Mouse (Mus musculus): Measurements from ENCODE around the gene Spink2. TPM values are rescaled to one million over a fixed set of nuclear protein-coding genes. Genes with fewer than 3 reads are reported as not detected.
A peak's percentile ranks its signal among the peaks of the same experiment; 100 is the strongest.
"Not testable (repeated sequence)": the region's sequence is repeated elsewhere in the genome, so short reads cannot be mapped to it uniquely, and the experiment has no call there.

The Spink2 gene
- total RNA-seq, 2 experiments from 2014 or later, result not detected

- H3K27ac ChIP-seq, result no peak overlapping the region
- DNase-seq, result no peak
- intact Hi-C loops (cut with DNase I), result no loop called here
- no peak overlapping the region for H3K4me3 ChIP-seq
- no peak for TF ChIP-seq CTCF (IDR thresholded peaks at IDR 0.05)
Observed at GRCm38 (mm10) chr5:77234921-77235320, 23.6 kb upstream of the Spink2 start.

GRCm38 (mm10) chr5:77231863-77232262, 20.6 kb upstream of the Spink2 start:
- H3K4me3 ChIP-seq; intact Hi-C loops (cut with DNase I); H3K27ac ChIP-seq; DNase-seq: not testable (repeated sequence)

GRCm38 (mm10) chr5:77228986-77229385, 17.7 kb upstream of the Spink2 start:
- H3K27ac ChIP-seq, result no peak overlapping the region
- H3K4me3 ChIP-seq, result no peak overlapping the region
- TF ChIP-seq CTCF (IDR thresholded peaks at IDR 0.05), result peak; percentile 75
- DNase-seq, result no peak
- intact Hi-C loops (cut with DNase I), result no loop called here

- intact Hi-C loops (cut with DNase I), result no loop called here
- Histone ChIP-seq H3K27ac (no peak overlapping the region), H3K4me3 (no peak overlapping the region)
- peak; percentile 66 for TF ChIP-seq CTCF (IDR thresholded peaks at IDR 0.05)
- no peak for DNase-seq
Observed at GRCm38 (mm10) chr5:77223043-77223975, 12.0 kb upstream of the Spink2 start.

GRCm38 (mm10) chr5:77217724-77218123, 6.5 kb upstream of the Spink2 start:
- no peak overlapping the region for H3K4me3 ChIP-seq
- intact Hi-C loops (cut with DNase I), result loop anchor here (1.0 to 5.0 kb wide), 2 partner anchors 128 to 220 kb away; no protein-coding TSS in a partner anchor
- no peak for DNase-seq
- H3K27ac ChIP-seq, result no peak overlapping the region
- TF ChIP-seq CTCF (IDR thresholded peaks at IDR 0.05), result no peak

GRCm38 (mm10) chr5:77217211-77217610, 5.9 kb upstream of the Spink2 start:
- TF ChIP-seq CTCF (IDR thresholded peaks at IDR 0.05), result peak; percentile 84
- no peak overlapping the region for H3K4me3 ChIP-seq

GRCm38 (mm10) chr5:77206134-77206533, 5.1 kb downstream of the Spink2 start:
- no peak for TF ChIP-seq CTCF (IDR thresholded peaks at IDR 0.05)
- intact Hi-C loops (cut with DNase I), result no loop called here

More at GRCm38 (mm10) chr5:77217211-77217610, 5.9 kb upstream of the Spink2 start:
- peak; percentile 77 for DNase-seq
- no peak overlapping the region for H3K27ac ChIP-seq
- intact Hi-C loops (cut with DNase I), result loop anchor here (1.0 to 5.0 kb wide), 2 partner anchors 128 to 220 kb away; no protein-coding TSS in a partner anchor

GRCm38 (mm10) chr5:77202238-77202637, 9.0 kb downstream of the Spink2 start:
- intact Hi-C loops (cut with DNase I), result no loop called here
- DNase-seq, result no peak
- Histone ChIP-seq H3K27ac (no peak overlapping the region), H3K4me3 (no peak overlapping the region)
- TF ChIP-seq CTCF (IDR thresholded peaks at IDR 0.05), result no peak

More at GRCm38 (mm10) chr5:77206134-77206533, 5.1 kb downstream of the Spink2 start:
- Histone ChIP-seq H3K27ac (no peak overlapping the region), H3K4me3 (no peak overlapping the region)
- no peak for DNase-seq

- DNase-seq, result no peak
- TF ChIP-seq CTCF (IDR thresholded peaks at IDR 0.05), result no peak
- Histone ChIP-seq H3K4me3 (no peak overlapping the region), H3K27ac (no peak overlapping the region)
- intact Hi-C loops (cut with DNase I), result no loop called here
Observed at GRCm38 (mm10) chr5:77200695-77201094, 10.6 kb downstream of the Spink2 start.

GRCm38 (mm10) chr5:77193951-77194350, 17.3 kb downstream of the Spink2 start:
- peak; percentile 69 for TF ChIP-seq CTCF (IDR thresholded peaks at IDR 0.05)
- peak; percentile 55 for DNase-seq
- no peak overlapping the region for H3K4me3 ChIP-seq
- intact Hi-C loops (cut with DNase I), result no loop called here
- H3K27ac ChIP-seq, result no peak overlapping the region

GRCm38 (mm10) chr5:77193266-77193665, 18.0 kb downstream of the Spink2 start:
- Histone ChIP-seq H3K4me3 (no peak overlapping the region), H3K27ac (no peak overlapping the region)
- intact Hi-C loops (cut with DNase I), result no loop called here
- DNase-seq, result no peak
- TF ChIP-seq CTCF (IDR thresholded peaks at IDR 0.05), result no peak

GRCm38 (mm10) chr5:77191631-77192030, 19.6 kb downstream of the Spink2 start:
- no peak overlapping the region for H3K4me3 ChIP-seq
- DNase-seq, result no peak
- no peak for TF ChIP-seq CTCF (IDR thresholded peaks at IDR 0.05)
- intact Hi-C loops (cut with DNase I), result no loop called here
- H3K27ac ChIP-seq, result no peak overlapping the region

- H3K4me3 ChIP-seq, result no peak overlapping the region
- TF ChIP-seq CTCF (IDR thresholded peaks at IDR 0.05), result no peak
- no peak for DNase-seq
- intact Hi-C loops (cut with DNase I), result no loop called here
- H3K27ac ChIP-seq, result no peak overlapping the region
Observed at GRCm38 (mm10) chr5:77191106-77191505, 20.2 kb downstream of the Spink2 start.

Data from gastrocnemius, adult 2 months (tissue).